Mouse (Mus musculus) liver, embryonic 18 days (tissue): Measurements from ENCODE around the gene Nek11. TPM values are rescaled to one million over a fixed set of nuclear protein-coding genes. Genes with fewer than 3 reads are reported as not detected.

Experiments
- polyA plus RNA-seq: library from polyadenylated mRNA; depleted of rRNA; stranded (reverse); fragments of >200 nt; gene quantifications from 2 replicates; pipeline ENCODE4 v1.2.3, GENCODE M21; 2012; rRNA removed

Gene Nek11
- polyA plus RNA-seq = 0.01 and 0.02 TPM in 2 replicates

DNA sequence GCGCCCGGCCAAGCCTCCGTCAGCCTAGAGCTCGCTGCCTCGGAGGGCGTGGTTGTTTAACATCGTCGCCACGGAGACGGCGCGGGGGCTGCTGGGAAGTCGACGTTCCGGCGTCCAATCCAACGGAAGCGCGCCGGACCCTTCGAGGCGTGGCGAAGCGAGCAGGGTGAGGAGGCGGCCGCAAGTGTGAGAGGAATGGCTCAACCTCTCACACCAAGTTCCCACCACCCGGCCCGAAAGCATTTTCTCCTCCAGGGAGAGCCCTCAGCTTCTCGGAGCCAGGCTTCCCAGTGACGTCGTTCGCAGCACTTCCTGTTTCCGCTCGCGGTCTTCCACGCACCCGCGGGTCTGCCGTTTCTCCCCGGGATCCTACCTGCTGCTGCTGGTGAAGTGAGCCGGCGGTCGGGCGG, at the start of gene Nek11, which contains the start of gene Aste1:
TSS of gene Nek11 (minus strand) at position 307 of the 410 bp plus-strand sequence.
TSS of gene Aste1 (plus strand) at position 175 of the 410 bp plus-strand sequence.

DNA sequence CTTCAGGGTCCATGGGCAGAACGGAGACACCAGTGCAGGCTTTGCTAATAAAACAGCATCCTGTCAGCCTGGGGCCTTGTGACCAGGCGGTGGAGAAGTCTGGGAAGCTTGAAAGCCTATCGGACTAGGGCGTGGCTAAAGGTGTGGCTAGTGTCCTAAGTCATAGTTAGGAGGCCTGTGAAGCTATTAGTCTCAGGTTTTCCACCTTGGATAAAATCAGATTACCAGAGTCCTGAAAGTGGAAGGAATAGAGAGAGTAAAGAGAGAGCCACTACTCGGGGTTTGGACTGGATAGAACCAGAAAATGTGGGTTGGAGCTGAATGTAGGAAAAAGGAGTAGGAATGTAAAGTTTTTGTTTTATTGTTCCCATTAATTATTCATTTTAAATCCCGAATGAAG, 250.3 kb downstream of the Nek11 start, which contains the start of gene 1700080E11Rik:
TSS of gene 1700080E11Rik (minus strand) at position 101 of the 400 bp plus-strand sequence.

DNA sequence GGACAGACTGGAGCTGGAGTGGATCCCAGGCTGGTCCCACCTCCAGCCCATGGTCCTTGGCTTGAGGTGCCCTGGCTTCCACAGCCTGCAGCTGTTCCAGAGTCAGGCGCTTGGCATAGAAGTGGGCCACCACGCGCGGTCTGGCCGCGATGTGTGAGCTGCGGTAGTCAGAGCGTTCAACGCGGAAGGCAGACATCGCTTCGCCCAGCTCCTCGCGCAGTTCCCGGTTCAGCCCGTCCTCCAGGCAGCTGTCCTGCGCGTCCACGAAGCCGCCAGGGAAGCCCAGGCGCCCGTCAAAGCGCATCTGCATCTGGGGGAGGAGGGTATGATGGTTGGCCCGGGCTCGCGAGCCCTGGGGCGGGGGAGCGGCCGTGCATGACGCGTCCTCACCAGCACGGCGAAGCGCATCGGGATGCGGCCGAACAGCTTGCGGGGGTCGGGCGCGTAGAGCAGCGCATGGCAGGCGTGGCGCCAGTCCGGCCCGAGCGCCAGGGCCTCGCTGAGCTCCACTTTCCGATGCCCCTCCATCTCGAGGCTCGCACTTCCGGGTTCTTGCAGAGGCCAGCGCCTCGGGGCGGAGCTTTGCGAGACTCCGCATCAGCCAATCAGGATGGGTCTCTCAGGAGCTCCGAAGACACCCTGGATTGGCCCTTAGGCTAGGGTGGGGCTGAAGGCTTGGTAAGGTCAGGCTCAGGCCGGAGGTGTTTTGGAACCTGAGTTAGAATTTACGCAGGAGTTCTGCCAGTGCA, 263.9 kb downstream of the Nek11 start, which contains the start of gene Nudt16:
TSS of gene Nudt16 (minus strand) at position 572 of the 749 bp plus-strand sequence.

Other genes with a start within 250 kb of the Nek11 start
- gene Aste1, start 132 bp downstream of the Nek11 start, polyA plus RNA-seq = 2.5 and 2.7 TPM in 2 replicates
- 15.9 and 16.6 TPM in 2 replicates for gene Atp2c1, start 131.8 kb upstream of the Nek11 start, polyA plus RNA-seq
- gene Pik3r4, start 247.5 kb upstream of the Nek11 start, polyA plus RNA-seq = 5.5 and 6.2 TPM in 2 replicates